Mouse (Mus musculus): ENCODE results near the gene Gpnmb. TPM values are rescaled to one million over a fixed set of nuclear protein-coding genes. Genes with fewer than 3 reads are reported as not detected.

Gene Gpnmb
- polyA plus RNA-seq, 1 experiment from 2014 or later, result 0.66 TPM

GRCm38 (mm10) chr6:49099086-49099485, 62.7 kb downstream of the Gpnmb start:
- H3K27me3 ChIP-seq (replicated peaks), result no peaks in the 10 kb centered on the region
- H3K36me3 ChIP-seq, result peaks cover 40% of the 10 kb centered on the region
- no peak overlapping the region for H3K27ac ChIP-seq (replicated peaks)
- H3K9me3 ChIP-seq, result no peaks in the 10 kb centered on the region
- peaks cover 68% of the 10 kb centered on the region for H3K4me1 ChIP-seq
- 16% methylated on average over 1 of the region's 1 CpGs for WGBS
- no peak overlapping the region for H3K9ac ChIP-seq
- H3K4me2 ChIP-seq, result no peak overlapping the region
- no peak overlapping the region for H3K4me3 ChIP-seq
- ATAC-seq (ENCODE audit: extremely low read depth, insufficient number of reproducible peaks, low FRiP score, low TSS enrichment), result 0 out of 2 replicates have a peak, but pooled peaks have one; percentile 4

DNA sequence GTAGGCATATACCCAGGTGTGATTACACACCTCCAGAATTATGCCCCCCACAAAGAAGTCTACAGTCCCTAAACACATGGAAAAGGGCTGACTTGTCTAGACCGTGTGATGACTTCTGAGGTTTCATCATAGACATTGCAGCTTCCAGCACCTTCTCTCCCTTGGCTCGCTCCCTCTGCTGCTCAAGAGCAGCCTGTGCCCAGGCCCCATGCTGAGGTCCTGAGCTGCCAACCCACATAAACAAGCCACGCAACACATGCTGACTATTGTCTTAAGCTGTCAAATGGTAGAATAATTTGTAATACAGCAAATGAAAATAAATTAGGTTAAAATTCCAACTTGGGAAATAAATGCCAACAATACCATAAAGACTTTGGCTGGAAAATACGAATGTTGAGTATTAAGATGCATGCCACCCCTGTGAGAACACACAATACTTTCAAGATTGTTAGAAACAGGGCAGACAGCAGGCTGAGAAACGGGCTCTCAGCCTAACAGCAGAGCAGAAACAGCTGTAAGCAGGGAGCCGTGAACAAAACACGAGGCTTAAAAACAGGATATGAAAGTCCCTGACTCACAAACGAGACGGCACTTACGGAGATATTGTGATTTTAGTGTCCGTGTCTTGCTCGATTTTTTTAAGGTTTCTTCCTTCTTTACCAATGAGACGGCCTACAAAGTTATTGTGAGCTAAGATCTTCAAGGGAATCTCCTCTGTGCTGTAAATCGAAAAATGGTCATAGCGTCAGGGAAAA, 70.6 kb downstream of the Gpnmb start:
- no peaks in the 10 kb centered on the region for H3K9me3 ChIP-seq
- H3K27me3 ChIP-seq (replicated peaks), result no peaks in the 10 kb centered on the region
- no peak overlapping the region for H3K4me2 ChIP-seq
- ATAC-seq (ENCODE audit: extremely low read depth, insufficient number of reproducible peaks, low FRiP score, low TSS enrichment), result no peak
- H3K36me3 ChIP-seq, result peaks cover 87% of the 10 kb centered on the region
- no peak overlapping the region for H3K27ac ChIP-seq (replicated peaks)
- no peak overlapping the region for H3K4me3 ChIP-seq
- 86% methylated on average over 15 of the region's 15 CpGs for WGBS
- peaks cover 23% of the 10 kb centered on the region for H3K4me1 ChIP-seq
- H3K9ac ChIP-seq, result no peak overlapping the region

- no peak overlapping the region for H3K4me3 ChIP-seq
- no peak overlapping the region for H3K27ac ChIP-seq (replicated peaks)
- H3K9me3 ChIP-seq, result no peaks in the 10 kb centered on the region
- H3K9ac ChIP-seq, result no peak overlapping the region
- peaks cover 78% of the 10 kb centered on the region for H3K36me3 ChIP-seq
- 85% methylated on average over 2 of the region's 2 CpGs for WGBS
- H3K27me3 ChIP-seq (replicated peaks), result no peaks in the 10 kb centered on the region
- H3K4me1 ChIP-seq, result peaks cover 22% of the 10 kb centered on the region
- no peak for ATAC-seq (ENCODE audit: extremely low read depth, insufficient number of reproducible peaks, low FRiP score, low TSS enrichment)
- H3K4me2 ChIP-seq, result no peak overlapping the region
Measured at GRCm38 (mm10) chr6:49109196-49109595, 72.8 kb downstream of the Gpnmb start.

GRCm38 (mm10) chr6:49113895-49114294, 77.5 kb downstream of the Gpnmb start:
- H3K4me2 ChIP-seq, result no peak overlapping the region
- no peak overlapping the region for H3K4me3 ChIP-seq
- no peak overlapping the region for H3K9ac ChIP-seq
- no peak for ATAC-seq (ENCODE audit: extremely low read depth, insufficient number of reproducible peaks, low FRiP score, low TSS enrichment)
- H3K27me3 ChIP-seq (replicated peaks), result no peaks in the 10 kb centered on the region
- H3K27ac ChIP-seq (replicated peaks), result no peak overlapping the region
- WGBS, result 90% methylated on average over 7 of the region's 7 CpGs
- H3K4me1 ChIP-seq, result peaks cover 27% of the 10 kb centered on the region
- peaks cover 70% of the 10 kb centered on the region for H3K36me3 ChIP-seq
- no peaks in the 10 kb centered on the region for H3K9me3 ChIP-seq

- Histone ChIP-seq H3K27ac (replicated peaks) (no peak overlapping the region), H3K9me3 (no peaks in the 10 kb centered on the region), H3K4me2 (no peak overlapping the region), H3K9ac (no peak overlapping the region), H3K4me1 (peaks cover 22% of the 10 kb centered on the region), H3K4me3 (no peak overlapping the region), H3K27me3 (replicated peaks) (no peaks in the 10 kb centered on the region), H3K36me3 (peaks cover 66% of the 10 kb centered on the region)
- WGBS, result 93% methylated on average over 6 of the region's 6 CpGs
- ATAC-seq (ENCODE audit: extremely low read depth, insufficient number of reproducible peaks, low FRiP score, low TSS enrichment), result no peak
Measured at GRCm38 (mm10) chr6:49114457-49114856, 78.1 kb downstream of the Gpnmb start.

DNA sequence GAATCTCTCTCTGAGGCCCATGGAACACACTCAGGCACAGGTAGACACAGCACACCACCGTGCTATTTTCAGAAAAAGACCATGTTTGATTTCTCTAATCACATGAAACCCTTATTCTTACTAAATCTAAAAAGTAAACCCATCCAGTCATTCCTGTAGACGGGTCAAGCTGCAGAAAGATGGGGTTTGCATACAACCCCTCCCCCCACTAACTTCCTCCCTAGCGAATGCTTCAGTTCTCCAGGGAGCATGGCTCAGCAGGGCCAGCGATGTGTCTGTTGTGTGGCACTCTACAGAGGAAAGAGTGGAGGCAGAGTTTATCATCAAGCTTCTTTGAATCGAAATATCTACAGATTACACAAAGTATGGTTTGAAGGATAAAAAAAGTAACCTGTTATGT, 79.2 kb downstream of the Gpnmb start:
- H3K4me1 ChIP-seq, result peaks cover 20% of the 10 kb centered on the region
- H3K9me3 ChIP-seq, result no peaks in the 10 kb centered on the region
- H3K27ac ChIP-seq (replicated peaks), result no peak overlapping the region
- no peak for ATAC-seq (ENCODE audit: extremely low read depth, insufficient number of reproducible peaks, low FRiP score, low TSS enrichment)
- no peaks in the 10 kb centered on the region for H3K27me3 ChIP-seq (replicated peaks)
- no peak overlapping the region for H3K4me3 ChIP-seq
- H3K36me3 ChIP-seq, result peaks cover 61% of the 10 kb centered on the region
- WGBS, result 64% methylated on average over 5 of the region's 5 CpGs
- no peak overlapping the region for H3K4me2 ChIP-seq
- no peak overlapping the region for H3K9ac ChIP-seq

- H3K4me3 ChIP-seq, result no peak overlapping the region
- WGBS, result 85% methylated on average over 8 of the region's 8 CpGs
- H3K4me2 ChIP-seq, result no peak overlapping the region
- peaks cover 13% of the 10 kb centered on the region for H3K4me1 ChIP-seq
- H3K9ac ChIP-seq, result no peak overlapping the region
- H3K27me3 ChIP-seq (replicated peaks), result no peaks in the 10 kb centered on the region
- no peaks in the 10 kb centered on the region for H3K9me3 ChIP-seq
- peaks cover 59% of the 10 kb centered on the region for H3K36me3 ChIP-seq
- H3K27ac ChIP-seq (replicated peaks), result no peak overlapping the region
- ATAC-seq (ENCODE audit: extremely low read depth, insufficient number of reproducible peaks, low FRiP score, low TSS enrichment), result no peak
Measured at GRCm38 (mm10) chr6:49116241-49116640, 79.9 kb downstream of the Gpnmb start.

GRCm38 (mm10) chr6:49118446-49118845, 82.1 kb downstream of the Gpnmb start:
- Histone ChIP-seq H3K4me1 (peaks cover 10% of the 10 kb centered on the region; the same call in 1 of the 2 replicates), H3K9me3 (no peaks in the 10 kb centered on the region), H3K4me2 (no peak overlapping the region), H3K27me3 (replicated peaks) (no peaks in the 10 kb centered on the region), H3K27ac (replicated peaks) (no peak overlapping the region), H3K9ac (no peak overlapping the region; the same call in 1 of the 2 replicates), H3K36me3 (peaks cover 64% of the 10 kb centered on the region), H3K4me3 (no peak overlapping the region)
- 66% methylated on average over 8 of the region's 8 CpGs for WGBS
- ATAC-seq (ENCODE audit: extremely low read depth, insufficient number of reproducible peaks, low FRiP score, low TSS enrichment), result no peak

DNA sequence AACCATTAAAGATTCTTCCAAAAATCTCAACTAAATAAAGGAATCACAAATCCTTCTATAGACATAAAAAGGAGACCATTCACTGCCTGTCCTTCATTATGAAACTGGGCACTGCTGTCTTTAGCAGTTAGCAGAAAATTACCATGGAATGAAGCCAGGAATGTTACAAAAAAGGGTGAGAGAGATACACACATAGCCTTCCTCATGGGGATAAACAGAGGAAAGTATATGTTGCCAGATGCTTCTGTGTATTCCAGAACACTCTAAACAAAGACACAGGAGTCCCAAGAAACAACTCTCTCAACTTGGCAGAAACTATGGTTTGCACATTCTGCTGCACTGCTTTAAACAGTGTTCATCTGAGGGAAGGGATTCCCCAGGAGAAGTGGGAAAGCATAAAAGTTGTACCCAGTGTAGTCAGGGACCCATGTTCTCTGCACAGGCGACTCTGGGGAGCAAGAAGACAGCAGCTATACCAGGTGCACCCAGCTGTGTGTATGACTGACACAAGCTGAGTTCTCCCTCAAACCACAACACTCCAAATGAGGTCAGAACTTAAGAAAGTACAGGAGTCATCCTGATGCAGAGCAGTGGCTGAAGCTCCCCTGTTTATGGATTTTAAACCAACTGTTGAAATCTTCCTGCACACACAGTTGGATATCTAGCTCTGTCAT, 83.3 kb downstream of the Gpnmb start:
- 76% methylated on average over 1 of the region's 1 CpGs for WGBS
- Histone ChIP-seq H3K27ac (replicated peaks) (no peak overlapping the region), H3K36me3 (peaks cover 55% of the 10 kb centered on the region)

GRCm38 (mm10) chr6:49120370-49120769, 84.0 kb downstream of the Gpnmb start:
- H3K9ac ChIP-seq, result no peak overlapping the region
- no peak overlapping the region for H3K4me3 ChIP-seq
- no peak for ATAC-seq (ENCODE audit: extremely low read depth, insufficient number of reproducible peaks, low FRiP score, low TSS enrichment)
- no peaks in the 10 kb centered on the region for H3K9me3 ChIP-seq
- H3K36me3 ChIP-seq, result peaks cover 51% of the 10 kb centered on the region
- peaks cover 10% of the 10 kb centered on the region; the same call in 1 of the 2 replicates for H3K4me1 ChIP-seq
- no peak overlapping the region for H3K4me2 ChIP-seq
- no peaks in the 10 kb centered on the region for H3K27me3 ChIP-seq (replicated peaks)
- no peak overlapping the region for H3K27ac ChIP-seq (replicated peaks)
- 78% methylated on average over 3 of the region's 3 CpGs for WGBS

More for the DNA sequence above, 83.3 kb downstream of the Gpnmb start:
- Histone ChIP-seq H3K4me1 (peaks cover 10% of the 10 kb centered on the region; the same call in 1 of the 2 replicates), H3K4me3 (no peak overlapping the region), H3K9me3 (no peaks in the 10 kb centered on the region), H3K27me3 (replicated peaks) (no peaks in the 10 kb centered on the region), H3K4me2 (no peak overlapping the region), H3K9ac (no peak overlapping the region)
- no peak for ATAC-seq (ENCODE audit: extremely low read depth, insufficient number of reproducible peaks, low FRiP score, low TSS enrichment)
